Mouse (Mus musculus) c-Kit-positive CD71-positive TER-119-negative erythroid progenitor cells, embryonic 14.5 days (primary cell): ENCODE measurements around the gene Syt17.

Source experiments
- DNase-seq: peaks from one replicate; pipeline ENCODE4 v3.0.0-alpha.2; 2013; ENCODE audit warnings: low read depth

Syt17 gene

GRCm38 (mm10) chr7:118462818-118463762 lies 15.1 kb upstream of the Syt17 start:
- no peak for DNase-seq

DNA sequence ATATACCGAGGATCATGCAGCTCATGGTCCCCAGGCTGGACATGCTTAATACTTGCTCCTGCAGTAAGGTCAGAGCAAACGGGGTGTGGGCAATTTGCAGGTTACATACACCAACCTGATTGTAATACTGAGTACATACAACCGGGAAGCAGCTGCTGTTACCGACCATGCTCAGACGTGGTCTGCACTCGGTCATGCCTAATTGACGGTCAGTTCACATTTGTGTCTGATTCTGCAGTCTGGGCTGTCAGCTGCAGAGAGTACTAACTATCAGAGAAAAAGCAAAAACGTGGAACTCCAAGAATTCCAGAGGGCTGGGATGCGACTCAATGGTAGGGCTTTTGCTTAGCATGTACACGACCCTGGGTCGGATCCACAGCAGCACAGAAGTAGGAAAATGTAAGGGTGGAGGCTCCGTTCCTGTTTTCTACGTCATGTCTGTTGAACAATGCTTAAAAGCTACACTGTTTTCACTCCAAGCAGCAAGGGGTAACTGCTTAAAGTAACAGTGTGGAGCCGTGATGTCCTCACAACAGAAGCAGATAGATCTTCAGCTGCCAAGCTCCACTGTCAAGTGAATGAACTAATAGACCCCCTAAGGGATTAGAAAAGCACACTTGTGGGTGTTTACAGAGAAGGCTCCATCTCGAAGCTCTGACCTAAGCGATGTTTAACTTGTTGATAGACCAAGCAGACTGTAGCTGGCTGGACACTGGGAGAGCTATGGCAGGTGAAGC lies 13.5 kb upstream of the Syt17 start:
- DNase-seq = no peak

- no peak for DNase-seq
Observed at GRCm38 (mm10) chr7:118453722-118454121, 5.7 kb upstream of the Syt17 start.

DNA sequence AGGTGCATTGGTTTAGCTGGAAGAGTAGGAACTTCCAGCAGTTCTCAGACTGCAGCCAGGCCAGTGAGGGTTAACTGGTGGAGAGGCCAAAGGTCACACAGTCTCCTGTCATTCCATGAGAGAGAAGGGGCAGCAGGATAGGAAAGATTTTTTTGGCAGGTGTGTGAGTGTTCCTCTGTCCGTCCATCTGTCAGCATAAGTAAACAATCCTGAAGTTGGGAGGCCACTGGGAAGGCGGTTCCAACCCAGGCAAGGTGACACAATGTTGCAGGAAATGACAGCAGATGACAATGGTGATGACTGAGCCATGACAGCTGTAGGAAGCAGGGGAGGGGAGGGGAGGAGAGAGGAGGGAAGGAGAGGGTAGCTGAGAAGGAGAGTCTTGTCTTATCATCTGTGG lies 4.9 kb upstream of the Syt17 start:
- DNase-seq = no peak

GRCm38 (mm10) chr7:118447291-118448133 lies 510 bp downstream of the Syt17 start:
- no peak for DNase-seq

DNA sequence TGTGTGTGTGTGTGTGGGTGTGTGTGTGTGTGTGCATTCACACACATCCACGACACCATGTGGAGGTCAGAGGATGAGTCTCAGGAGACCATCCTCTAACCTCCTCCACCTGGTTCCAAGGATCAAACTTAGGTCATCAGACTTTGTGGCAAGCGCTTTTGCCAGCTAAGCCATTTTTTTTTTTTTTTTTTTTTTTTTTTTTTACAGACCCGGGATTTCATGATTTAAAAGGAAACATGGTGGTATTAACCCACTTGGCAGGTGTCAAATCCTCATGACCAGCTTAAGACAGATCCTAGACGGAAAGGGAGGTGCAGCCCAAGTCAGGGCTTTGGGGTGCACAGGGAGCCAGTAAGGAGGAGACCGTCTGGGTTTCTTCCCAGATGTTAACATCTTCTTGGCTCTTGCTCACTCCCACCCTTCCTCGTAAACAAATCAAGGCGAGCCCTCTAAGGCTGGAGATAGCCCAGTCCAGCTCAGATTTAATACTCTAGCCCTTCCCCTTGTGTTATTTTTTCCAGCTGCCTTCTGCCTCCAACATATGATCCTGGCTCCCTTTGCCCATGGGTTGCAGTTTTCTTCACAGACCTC lies 4.0 kb downstream of the Syt17 start:
- no peak for DNase-seq

DNA sequence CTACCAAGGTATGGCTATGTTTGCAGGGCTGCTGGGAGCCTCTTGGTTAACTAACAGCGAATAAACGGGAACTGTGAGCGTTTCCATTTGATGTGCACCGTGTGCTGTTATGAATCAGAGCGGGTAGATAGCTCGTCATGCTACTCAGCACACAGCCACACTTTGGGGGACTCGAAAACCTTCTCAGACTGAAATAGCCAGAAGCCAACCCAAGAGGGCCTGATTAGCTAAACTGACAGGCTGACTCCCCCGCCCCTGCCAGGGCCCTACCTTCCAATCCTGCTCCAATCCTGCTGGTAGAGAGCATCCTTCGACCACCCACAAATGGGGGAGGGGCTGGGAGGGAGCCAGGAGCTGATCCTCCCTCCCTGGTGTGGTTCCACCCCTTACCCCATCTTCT lies 4.7 kb downstream of the Syt17 start:
- DNase-seq = no peak

DNA sequence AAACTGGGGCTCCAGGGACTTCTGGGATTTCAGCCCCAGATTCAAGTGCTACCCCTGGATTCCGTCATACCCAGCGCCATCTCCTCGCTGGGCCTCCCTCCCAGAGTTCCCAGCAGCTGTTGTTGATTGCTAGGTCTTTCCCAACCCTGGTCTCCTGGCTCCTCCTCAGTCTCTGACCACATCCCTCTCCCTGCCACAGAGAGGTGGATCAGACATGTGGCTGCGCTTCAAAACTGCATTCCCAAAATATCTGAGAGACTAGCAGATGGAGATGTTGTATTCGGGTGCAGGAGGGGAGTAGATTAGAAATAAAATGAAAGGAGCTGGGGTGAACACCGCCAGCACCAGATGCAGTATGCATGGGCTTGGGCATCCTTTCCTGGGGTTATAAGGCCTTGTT lies 6.5 kb downstream of the Syt17 start:
- DNase-seq = no peak

DNA sequence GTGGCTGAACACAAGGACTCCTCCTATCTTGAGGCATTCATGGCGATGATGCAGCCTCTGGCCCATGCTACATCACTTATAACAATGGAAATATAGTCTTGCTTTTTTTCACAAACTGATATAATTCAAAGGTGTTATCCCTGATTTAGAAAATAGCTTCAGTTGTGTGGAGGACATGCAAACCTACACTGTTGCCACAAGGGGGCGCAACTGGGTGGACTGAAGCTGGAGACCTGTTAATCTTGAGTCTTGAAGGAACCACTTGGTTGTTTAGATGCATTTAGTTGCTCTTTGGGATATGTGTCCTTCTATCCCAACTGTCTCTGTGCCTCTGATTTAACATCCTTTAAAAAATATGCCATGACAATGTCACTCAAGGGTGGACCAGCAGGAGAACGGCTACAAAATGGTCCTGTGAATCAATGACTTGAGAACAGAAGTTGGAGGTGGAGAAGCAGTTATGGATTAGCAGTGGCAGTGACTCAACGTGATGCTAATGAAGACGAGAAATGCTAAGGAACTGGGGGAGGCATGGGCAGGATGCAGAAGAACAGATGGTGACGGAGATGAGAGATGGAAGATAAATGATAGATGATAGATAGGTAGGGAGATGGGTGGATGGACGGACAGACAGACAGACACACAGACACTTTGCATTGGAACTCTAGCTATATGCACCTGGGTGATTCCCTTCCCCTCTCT lies 10.8 kb downstream of the Syt17 start:
- peak; percentile 31 for DNase-seq

DNA sequence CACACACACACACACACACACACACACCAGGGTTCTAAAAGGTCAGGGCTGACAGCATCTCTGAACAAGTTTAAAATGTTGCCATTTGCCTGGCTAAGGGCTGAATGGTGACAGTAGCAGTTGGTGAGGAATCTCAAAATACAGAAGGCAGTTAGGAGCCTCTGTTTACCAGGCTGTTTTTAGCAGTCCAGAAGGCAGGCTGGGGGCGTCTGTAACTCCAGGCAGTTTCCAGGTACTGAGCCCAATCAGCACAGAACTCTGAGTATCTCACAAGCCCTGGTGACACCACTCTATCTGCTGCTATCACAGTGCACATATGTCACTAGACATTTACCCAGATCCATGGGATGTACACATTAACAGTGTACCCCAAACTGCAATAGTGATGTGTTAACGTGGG lies 19.1 kb downstream of the Syt17 start:
- DNase-seq = no peak

GRCm38 (mm10) chr7:118419491-118420180 lies 28.4 kb downstream of the Syt17 start:
- no peak for DNase-seq

DNA sequence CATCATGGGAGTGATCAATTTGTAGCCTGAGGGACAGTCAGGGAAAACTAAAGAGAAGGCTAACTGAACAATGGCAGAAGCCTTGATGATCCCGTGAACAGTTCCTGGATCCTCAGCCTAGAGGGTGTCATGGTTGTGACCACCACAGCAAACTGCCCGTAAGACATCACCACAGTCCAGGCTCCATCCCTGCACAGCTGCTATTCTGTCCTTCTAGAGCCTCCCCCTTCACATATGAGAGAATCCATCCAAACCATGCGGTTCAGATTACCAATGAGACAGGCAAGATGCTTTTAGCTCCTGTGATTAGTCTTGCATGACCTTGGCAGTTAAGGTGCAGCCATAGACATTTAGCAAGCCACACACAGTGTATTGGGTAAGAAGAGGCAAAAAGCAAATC lies 33.8 kb downstream of the Syt17 start:
- DNase-seq = no peak

- no peak for DNase-seq
Observed at GRCm38 (mm10) chr7:118411877-118412276, 36.1 kb downstream of the Syt17 start.

DNA sequence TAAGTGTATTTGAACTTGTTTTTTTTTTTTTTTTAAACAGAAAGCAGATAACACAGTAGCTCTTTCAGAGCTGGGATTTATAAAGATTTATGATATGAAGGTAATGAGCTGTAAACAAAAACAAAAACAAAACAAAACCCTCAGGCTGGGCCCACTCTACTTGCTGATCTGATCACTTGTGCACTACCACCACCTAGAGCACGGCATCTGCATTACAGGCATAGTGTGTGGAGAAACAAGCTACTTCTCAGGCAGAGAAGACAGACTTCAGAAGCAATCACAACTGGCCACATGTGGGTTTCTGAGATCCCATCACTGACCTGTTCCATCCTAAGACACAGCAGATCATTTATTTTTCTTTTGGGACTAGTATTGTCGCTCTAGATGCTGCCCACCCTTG lies 38.6 kb downstream of the Syt17 start:
- DNase-seq = peak; percentile 2

DNA sequence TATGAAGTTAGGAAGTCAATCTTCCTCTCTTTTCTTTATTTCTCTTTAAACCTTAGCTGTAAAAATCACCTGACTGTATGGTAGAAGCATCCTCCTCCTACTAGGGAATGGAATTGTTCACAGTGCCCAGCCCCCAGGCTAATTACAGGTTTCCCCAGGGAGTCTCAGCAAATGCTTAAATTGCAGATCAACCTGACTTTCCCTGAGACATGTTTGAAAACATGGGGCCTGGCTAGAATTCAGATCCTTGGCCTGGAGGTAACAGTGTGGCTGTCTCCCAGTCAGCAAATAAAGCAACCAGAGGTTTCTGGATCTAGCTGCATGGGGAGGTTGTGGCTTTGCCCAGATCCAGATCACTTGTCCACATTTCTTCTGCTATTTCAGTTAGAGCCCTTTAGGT lies 42.8 kb downstream of the Syt17 start:
- no peak for DNase-seq

DNA sequence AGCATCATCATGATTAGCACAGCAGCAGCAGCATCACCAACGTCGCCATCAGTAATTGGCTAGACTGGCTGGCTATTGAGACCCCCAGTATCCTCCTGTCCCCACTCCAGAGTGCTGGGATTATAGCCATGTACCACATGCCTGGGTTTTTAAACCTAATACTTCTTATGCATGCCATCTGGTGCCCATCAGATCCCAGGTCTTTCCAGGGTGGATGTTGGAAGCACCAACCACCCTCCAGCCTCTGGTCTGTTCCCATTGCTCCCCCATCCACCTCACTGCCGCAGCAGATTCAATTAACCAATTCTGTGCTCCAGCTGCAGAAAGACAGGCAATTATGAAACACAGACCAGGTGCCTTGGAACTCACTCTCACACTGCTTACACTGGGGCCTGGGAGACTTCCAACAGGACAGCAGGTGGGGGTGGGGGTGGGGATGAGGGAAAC lies 45.4 kb downstream of the Syt17 start:
- DNase-seq = no peak

DNA sequence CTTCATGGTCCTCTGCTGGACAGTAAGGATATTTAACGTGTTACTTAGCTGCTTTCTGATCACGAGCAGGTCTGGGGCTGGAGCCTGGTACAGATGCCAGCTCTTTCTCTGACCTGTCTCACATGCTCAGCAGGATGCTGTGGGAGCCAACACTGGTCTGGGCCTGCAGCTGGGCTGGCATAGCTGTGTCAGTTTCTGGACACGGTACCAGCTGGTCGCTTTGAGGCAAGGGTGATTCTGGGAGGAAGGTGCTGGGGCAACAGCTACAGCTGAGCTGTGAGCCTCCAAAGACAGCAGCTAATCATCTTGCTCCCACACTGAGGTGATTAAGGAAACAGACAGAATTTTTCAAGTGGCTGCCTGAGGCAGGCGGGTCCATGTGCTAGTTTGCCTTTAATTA lies 46.1 kb downstream of the Syt17 start:
- DNase-seq = no peak

DNA sequence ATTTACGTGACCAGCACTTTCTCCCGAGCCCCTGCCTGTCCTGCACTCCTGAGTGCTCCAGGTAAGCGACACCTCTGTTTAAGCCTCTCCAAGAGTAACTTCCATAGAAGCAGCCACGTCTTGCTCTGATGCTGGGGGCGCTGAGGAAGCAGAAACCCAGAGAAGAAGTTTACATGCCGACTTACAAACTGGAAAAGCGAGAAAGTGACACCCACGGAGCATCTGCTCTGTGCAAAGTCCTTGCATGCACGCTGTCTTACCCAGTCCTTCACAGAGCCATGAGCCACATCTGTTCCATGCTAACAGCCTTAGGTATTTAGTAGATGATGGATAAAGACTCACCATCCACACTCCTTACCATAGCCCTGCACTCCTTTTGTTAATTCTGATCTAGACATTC lies 48.3 kb downstream of the Syt17 start:
- no peak for DNase-seq

DNA sequence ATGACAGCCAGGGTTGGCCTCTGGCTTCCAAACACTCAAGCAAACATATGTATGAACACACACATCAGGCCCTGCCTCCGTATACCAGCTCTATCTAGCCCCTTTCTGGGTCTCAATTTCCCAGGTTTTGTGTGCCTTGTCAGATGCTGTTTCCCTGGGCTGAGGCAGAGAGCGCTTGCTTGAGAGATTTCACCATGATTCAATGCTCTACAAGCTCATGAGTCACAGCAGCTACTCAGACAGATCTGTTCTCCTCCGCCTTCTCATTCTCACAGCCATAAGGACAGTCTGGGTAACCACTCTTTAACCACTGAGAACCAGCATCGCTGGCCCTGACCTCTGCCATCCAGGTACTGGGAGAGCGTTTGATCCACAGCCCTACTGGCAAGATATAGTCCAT lies 57.3 kb downstream of the Syt17 start:
- no peak for DNase-seq

GRCm38 (mm10) chr7:118380996-118381395 lies 67.0 kb downstream of the Syt17 start:
- DNase-seq = no peak

GRCm38 (mm10) chr7:118380056-118380455 lies 68.0 kb downstream of the Syt17 start:
- DNase-seq = no peak
